Mouse (Mus musculus) gastrocnemius, postnatal 36 days (tissue): ENCODE data around the gene Efl1. TPM values are rescaled to one million over a fixed set of nuclear protein-coding genes. Genes with fewer than 3 reads are reported as not detected.

Experiments used
- DNase-seq, 2 experiments: peaks; one replicate each; pipeline ENCODE4 v3.0.0; 2022
- intact Hi-C: fragments of 180-260 bp; cut with DNase I; formaldehyde crosslinking; loops from one replicate; pipeline ENCODE4 v1.15.1; 2025
- total RNA-seq, 2 experiments: library from RNA; stranded (reverse); gene quantifications; 2 replicates each; pipeline ENCODE4 v1.2.3; 2021

Gene Efl1
- total RNA-seq, 2 experiments from 2014 or later: 7.5 to 8.8 TPM

DNA sequence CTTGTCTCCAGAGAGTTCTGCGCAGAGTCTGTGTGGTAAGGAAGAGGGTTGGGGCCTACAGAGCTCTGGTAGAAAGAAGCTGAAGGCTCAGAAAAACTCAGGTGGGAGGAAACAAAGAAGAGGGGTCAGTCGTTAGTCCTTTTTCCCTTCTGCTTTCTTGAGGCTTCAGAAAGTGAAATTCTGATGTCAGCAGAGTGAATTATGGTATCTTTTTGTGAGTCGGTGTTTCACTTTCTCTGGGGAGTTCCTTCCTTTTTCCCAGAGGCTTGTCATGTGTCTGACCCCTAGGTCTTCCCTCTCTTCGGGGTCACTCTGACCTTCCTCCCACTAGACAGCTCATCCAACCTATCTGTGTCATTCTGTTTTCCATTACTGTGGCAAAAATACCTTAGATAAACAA lies 153.8 kb downstream of the Efl1 start:
- intact Hi-C loops: no loop called here
- no peak for DNase-seq

DNA sequence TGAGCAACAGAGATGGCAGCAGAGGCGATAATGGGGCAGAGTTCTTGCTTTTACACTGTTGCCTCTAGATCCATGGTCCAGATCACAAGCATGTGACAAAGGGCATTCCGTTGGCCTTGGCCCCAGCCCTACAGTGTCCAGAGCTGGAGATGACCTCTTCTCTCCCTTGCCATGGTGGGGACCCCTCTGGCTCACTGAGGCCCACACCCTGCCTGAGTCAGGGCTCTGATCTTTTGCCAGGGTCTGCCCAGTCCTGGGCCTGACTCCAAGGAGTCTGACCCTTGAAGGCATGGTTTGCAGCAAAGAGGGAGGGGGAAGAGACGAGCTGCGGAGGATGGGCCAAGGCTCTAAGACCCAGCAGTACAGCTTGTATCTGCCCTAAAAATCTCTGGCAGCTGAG lies 159.8 kb downstream of the Efl1 start:
- DNase-seq: no peak
- intact Hi-C loops: no loop called here

DNA sequence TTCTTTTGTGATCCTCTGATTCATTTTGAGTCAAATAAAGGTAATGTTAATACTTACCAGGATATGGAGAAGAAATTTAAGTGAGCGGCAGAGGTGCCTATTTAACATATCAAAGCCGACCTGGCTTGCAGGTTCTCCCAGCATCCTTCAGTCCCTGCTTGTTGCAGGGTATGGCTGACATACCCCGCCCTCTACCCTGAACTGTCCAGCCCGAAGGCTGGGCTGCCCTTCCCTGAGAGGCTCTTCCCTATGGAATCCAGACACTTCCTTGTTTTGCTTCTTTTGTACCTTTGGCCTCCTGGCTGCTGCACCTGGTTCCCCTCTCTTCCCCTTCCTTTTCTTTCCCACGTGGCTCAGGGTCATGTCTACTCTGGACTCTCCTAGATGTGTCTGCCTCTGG lies 160.7 kb downstream of the Efl1 start:
- no peak for DNase-seq
- intact Hi-C loops: no loop called here

DNA sequence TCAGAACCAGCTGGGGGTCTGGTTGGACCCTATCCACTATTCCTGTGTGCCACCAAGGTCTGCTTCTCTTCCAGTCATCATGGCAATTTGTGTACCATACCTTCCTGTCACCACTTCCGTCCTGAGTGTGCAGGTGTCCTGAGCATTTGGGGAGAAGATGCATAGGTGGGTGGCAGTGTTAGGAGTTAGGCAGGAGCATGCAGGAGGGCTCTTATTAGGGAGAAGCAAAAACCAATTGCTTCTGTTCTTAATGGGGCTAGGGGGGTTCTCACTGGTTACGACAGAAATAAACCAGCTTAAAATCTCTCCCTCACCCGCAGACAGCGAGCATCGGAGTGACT lies 162.4 kb downstream of the Efl1 start:
- intact Hi-C loops: no loop called here
- no peak for DNase-seq

DNA sequence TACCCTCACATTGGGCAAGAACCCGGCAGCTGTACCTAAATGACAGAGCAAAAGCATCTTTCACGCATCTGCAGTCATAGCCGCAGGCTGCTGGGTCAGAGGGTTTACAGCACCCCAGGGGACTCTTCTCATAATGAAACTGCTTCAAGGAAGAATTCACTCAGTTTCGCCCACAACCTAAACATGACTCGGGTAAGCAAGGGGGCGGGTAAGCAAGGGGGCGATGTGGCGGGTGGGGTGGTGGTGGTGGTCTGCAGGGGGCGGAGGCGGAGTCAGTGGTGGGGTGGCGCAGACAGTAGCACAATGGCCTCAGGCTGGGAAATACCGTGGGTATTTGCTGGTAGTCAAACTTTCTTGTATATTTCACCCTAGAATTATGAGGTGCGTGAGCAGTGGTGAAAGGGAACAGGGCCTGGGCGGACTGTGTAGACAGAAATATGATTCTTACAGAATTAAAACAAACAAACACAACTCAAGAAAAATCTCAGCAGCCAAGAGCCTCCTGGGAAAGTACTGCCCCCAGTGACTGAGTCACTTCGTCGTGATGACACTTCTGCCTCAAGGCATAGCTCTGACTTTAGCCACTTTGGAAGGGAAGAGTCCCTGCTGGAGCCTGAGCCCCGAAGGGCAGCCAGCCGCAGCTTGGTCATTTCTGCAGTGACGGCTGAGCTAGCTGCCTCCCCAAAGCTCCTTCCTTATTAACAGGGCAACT lies 162.9 kb downstream of the Efl1 start:
- DNase-seq: no peak

DNA sequence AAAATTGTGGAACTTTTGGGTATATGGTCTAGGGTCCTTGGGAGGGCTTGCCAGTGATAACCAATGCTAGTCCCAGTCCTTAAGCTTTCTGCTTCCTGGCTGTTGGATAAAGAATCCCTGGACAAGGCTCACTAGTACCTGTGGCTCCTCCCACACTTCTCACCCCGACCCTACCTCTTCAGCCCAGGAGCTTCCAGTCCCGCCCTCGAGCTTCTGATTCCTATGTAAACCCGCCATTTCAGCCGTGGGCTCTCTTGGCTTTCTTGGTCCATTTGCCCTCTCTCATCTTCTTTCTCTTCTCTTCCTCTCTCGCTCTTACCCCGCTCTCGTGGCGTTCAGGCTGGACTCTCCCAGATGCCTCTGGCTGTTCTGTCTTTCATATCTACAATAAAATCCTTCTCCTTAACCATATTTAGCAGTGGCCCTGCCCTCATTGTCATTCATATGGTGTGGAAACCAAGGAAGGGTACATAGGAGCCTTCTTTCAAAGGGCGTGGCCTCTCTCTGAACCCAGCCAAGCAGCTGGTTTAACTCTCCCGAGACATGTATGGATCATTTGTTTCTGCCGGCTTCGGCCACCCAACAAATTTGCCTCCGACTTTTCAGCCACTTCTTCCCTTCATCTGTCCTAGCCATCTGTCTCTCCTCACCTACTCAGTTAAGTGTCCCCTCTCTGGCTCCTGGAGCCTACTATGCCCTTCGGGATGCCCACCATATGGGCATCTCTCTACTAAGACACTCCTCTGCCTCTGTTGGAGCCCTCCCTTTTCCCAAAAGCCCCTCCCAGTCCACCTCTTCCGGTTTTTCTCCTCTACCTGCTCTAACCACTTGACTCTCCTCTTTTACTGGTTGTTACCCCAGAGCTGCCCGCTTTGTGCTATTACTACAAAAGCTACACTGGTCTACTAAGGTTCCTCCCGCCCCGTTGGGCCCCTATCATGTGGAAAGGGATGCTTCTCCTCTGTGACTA lies 164.1 kb downstream of the Efl1 start:
- intact Hi-C loops: no loop called here
- DNase-seq: no peak

More for the DNA sequence above, 162.9 kb downstream of the Efl1 start:
- intact Hi-C loops: no loop called here

DNA sequence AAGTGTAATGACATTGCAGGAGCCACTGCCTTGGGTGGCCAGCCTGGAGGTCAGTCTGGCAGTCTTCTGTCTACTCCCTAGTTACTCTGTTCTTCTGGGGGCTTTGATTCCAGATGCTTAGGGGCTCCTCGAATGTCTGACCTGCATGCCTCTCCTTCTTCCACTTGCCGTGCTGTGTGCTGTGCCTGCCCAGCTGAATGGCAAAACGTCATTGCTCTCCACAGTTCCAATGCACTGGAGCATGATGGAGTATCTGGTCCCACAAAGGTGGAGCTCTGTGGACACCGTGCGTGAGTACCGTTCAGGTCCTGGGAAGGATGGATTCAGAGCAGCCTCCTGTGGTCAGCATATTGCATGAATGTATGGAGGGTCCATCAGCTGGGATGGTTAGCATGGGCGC lies 171.1 kb downstream of the Efl1 start:
- no peak for DNase-seq
- intact Hi-C loops: no loop called here

DNA sequence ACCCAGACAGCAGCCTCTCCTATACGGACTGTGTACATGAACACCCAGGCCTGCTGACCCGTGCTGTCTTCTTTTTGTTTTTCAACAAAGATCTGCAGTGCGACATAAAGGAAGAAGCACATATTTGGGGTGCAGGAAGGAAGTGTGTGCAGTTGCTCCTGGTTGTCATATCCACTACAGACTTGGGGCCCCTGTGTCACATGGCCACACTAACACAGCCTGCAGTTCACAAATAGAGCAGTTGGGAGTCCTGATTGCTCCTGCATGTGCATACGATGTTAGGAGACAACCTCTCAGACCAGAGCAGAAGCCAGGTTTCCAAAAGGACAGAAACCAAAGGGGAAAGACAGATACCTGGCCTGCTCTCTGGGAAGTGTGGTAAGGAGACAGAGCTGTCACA lies 172.2 kb downstream of the Efl1 start:
- intact Hi-C loops: no loop called here
- no peak for DNase-seq

DNA sequence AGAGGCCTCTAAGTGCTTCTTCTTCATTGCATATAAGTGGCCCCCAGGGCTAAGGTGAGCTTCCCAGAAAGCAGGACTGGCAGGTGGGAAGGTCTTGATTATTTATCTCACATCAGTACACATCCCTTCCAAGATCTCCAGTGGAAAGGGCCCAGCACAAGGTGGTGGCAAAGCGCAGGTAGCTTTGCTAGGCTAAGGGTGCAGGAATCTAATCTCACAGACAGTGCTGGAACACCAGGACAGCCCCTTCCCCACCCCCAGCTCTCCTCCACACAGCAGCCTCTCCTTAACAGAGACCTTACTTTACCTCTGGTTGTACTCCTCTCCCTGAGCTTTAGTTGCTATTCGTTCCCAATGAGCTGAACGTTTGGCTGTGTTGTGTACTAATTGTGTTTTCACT lies 173.1 kb downstream of the Efl1 start:
- DNase-seq: no peak
- intact Hi-C loops: no loop called here

DNA sequence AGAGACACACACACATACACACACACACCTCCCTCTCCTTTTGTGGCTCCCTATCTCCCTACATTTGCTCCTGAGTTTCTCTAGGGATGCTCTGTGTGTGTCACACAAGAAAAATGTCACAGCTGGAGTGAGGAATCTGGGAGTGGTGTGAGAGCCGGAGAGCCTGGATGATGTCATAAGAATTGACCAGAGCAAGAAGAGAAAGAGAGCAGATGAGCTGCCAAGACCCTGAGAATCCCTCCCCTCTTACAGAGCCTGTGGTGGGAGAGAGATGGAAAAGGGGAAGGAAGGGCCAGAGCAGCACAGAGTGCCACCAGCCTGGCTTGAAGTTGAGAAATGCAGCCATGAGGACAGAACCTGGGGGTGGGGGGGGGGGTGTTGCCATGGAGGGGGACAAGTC lies 174.1 kb downstream of the Efl1 start:
- no peak for DNase-seq
- intact Hi-C loops: no loop called here

Other genes with a start within 250 kb of the Efl1 start
- 1 to 10 TPM; 1.8 to 2.8 TPM for gene Saxo2, start 86 bp upstream of the Efl1 start, total RNA-seq
- gene Mex3b, start 218.7 kb downstream of the Efl1 start, total RNA-seq: under 1 TPM; 0.72 to 0.74 TPM